Mouse (Mus musculus) liver, embryonic 11.5 days (tissue): Measurements from ENCODE around the gene Gm21083. TPM values are rescaled to one million over a fixed set of nuclear protein-coding genes. Genes with fewer than 3 reads are reported as not detected.
"Not testable (repeated sequence)": the region's sequence is repeated elsewhere in the genome, so short reads cannot be mapped to it uniquely, and the experiment has no call there.

ENCODE experiments used
- ATAC-seq: fragments of 200-750 bp; cut with Nextera tagmentation; replicated peaks from 2 replicates; pipeline ENCODE4 v1.8.0; 2017; ENCODE audit warnings: moderate number of reproducible peaks, mild to moderate bottlenecking, moderate TSS enrichment, moderate library complexity; ENCODE audit not compliant: low FRiP score
- DNase-seq: peaks from one replicate; pipeline ENCODE4 v3.0.0-alpha.2; 2017; ENCODE audit warnings: low spot score
- H3K27ac ChIP-seq: fragments of 300-500 bp; sonication (generic); 2 replicates; pipeline ENCODE4 v1.5.1; 2014; ENCODE audit warnings: mild to moderate bottlenecking, low read depth, low read length, control low read depth
- H3K27me3 ChIP-seq: fragments of 300-500 bp; sonication (generic); replicated peaks from 2 replicates; pipeline ENCODE4 v1.6.1; 2014; ENCODE audit warnings: low read length, mixed read lengths; ENCODE audit not compliant: control insufficient read depth, insufficient read depth
- H3K36me3 ChIP-seq: fragments of 300-500 bp; sonication (generic); 2 replicates; pipeline ENCODE4 v1.6.1; 2014; ENCODE audit warnings: mild to moderate bottlenecking, low read length, moderate library complexity, mixed read lengths; ENCODE audit not compliant: control insufficient read depth, insufficient read depth
- H3K4me1 ChIP-seq: fragments of 300-500 bp; sonication (generic); replicated peaks from 2 replicates; pipeline ENCODE4 v1.6.1; 2014; ENCODE audit warnings: low read length, mixed read lengths; ENCODE audit not compliant: control insufficient read depth, insufficient read depth
- H3K4me2 ChIP-seq: fragments of 300-500 bp; sonication (generic); 2 replicates; pipeline ENCODE4 v1.6.1; 2014; ENCODE audit warnings: mild to moderate bottlenecking, control low read depth, moderate library complexity
- H3K4me3 ChIP-seq: fragments of 300-500 bp; sonication (generic); 2 replicates; pipeline ENCODE4 v1.5.1; 2014; ENCODE audit warnings: low read depth, low read length, control low read depth
- H3K9ac ChIP-seq: fragments of 300-500 bp; sonication (generic); 2 replicates; pipeline ENCODE4 v1.6.1; 2014; ENCODE audit warnings: low read depth, low read length, control low read depth
- H3K9me3 ChIP-seq: fragments of 300-500 bp; sonication (generic); 2 replicates; pipeline ENCODE4 v1.6.1; 2016; ENCODE audit warnings: low read length, inconsistent platforms, mixed read lengths; ENCODE audit not compliant: control insufficient read depth
- WGBS: fragments of 180-500 bp; shearing (Covaris S2); extraction: QIAGEN DNeasy Blood & Tissue Kit; methylation state at CpG from one replicate; pipeline ENCODE4 v1.1.7; 2014; 5-methylcytosine and 5-hydroxymethylcytosine counted together
- polyA plus RNA-seq: library from polyadenylated mRNA; unstranded; fragments of >200 nt; fragmentation: Nextera tagmentation; extraction: Ambion mirVana; gene quantifications from 2 replicates; pipeline ENCODE4 v1.2.1, GENCODE M21; 2014

Gene Gm21083
- polyA plus RNA-seq, 1 experiment from 2014 or later, result not detected

DNA sequence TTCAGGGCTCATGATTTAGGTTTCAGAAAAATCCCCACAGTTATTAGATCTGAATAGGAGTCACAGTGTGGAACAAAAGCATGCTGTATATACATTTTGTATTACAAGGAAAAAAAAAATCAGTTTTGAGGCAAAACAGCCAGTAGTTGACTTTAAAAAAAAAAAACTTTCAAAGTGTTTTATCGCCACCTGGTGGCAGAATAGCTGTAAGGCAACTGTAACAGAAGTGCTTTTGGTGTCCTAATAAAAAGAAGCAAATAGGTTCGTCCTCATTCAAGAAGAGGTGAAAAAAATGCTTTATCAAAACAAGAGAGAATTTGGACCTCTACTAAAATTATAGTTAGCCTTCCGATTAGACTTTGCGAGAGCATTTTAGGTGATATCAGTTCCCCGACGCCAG, 11.2 kb downstream of the Gm21083 start:
- not testable (repeated sequence) for H3K9ac ChIP-seq, H3K27me3 ChIP-seq, H3K9me3 ChIP-seq, H3K4me2 ChIP-seq, H3K4me1 ChIP-seq, H3K4me3 ChIP-seq, ATAC-seq, H3K27ac ChIP-seq, H3K36me3 ChIP-seq
- WGBS, result 26% methylated on average over 6 of the region's 6 CpGs
- DNase-seq, result peak; percentile 8

- not testable (repeated sequence) for H3K36me3 ChIP-seq, H3K9ac ChIP-seq, H3K27me3 ChIP-seq, H3K4me2 ChIP-seq, DNase-seq, H3K9me3 ChIP-seq, H3K4me3 ChIP-seq, H3K27ac ChIP-seq, H3K4me1 ChIP-seq, ATAC-seq
- 47% methylated on average over 5 of the region's 5 CpGs for WGBS
Observed at GRCm38 (mm10) chr5:15590635-15591034, 13.5 kb downstream of the Gm21083 start.

- not testable (repeated sequence) for H3K4me2 ChIP-seq, H3K9ac ChIP-seq, H3K4me3 ChIP-seq, H3K27me3 ChIP-seq, H3K9me3 ChIP-seq, DNase-seq, H3K36me3 ChIP-seq, H3K27ac ChIP-seq, H3K4me1 ChIP-seq
- WGBS, result 72% methylated on average over 2 of the region's 2 CpGs
- ATAC-seq, result peak; percentile 56
Observed at GRCm38 (mm10) chr5:15591577-15591976, 14.4 kb downstream of the Gm21083 start.

DNA sequence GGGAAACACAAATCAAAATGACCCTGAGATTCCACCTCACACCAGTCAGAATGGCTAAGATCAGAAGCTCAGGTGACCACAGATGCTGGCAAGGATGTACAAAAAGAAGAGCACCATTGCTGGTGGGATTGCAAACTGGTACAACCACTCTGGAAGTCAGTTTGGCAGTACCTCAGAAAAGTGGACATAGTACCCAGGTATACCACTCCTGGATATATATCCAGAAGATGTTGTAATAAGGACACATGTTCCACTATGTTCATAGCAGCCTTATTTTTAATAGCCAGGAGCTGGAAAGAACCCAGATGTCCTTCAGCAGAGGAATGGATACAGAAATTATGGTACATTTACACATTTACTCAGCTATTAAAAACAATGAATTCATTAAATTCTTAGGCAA, 21.7 kb downstream of the Gm21083 start:
- not testable (repeated sequence) for H3K27ac ChIP-seq, H3K4me3 ChIP-seq, H3K4me1 ChIP-seq, H3K27me3 ChIP-seq, H3K4me2 ChIP-seq, H3K9ac ChIP-seq, ATAC-seq, H3K36me3 ChIP-seq, DNase-seq
- H3K9me3 ChIP-seq, result peaks cover 12% of the 10 kb centered on the region; the same call in 1 of the 2 replicates

DNA sequence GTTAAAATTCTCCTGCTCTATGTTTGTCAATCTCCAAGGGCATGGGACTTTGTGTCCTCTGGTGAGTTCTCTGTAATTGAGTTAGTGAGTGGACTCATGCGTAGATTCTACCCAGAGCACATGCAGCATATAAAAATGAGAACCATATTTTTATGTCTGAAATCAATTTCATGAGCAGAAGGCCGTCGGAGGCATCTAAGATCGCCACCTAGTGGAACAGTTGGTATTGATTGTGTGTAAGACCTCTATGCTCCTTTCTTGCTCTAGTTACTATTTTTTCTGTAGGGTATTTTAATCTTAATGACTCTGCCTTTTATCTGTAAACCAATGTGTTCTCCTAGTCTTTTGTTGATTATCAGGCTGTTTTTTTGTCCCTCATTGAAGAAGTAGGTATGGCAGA, 23.2 kb downstream of the Gm21083 start:
- 41% methylated on average over 4 of the region's 4 CpGs for WGBS
- ATAC-seq, result not testable (repeated sequence)

DNA sequence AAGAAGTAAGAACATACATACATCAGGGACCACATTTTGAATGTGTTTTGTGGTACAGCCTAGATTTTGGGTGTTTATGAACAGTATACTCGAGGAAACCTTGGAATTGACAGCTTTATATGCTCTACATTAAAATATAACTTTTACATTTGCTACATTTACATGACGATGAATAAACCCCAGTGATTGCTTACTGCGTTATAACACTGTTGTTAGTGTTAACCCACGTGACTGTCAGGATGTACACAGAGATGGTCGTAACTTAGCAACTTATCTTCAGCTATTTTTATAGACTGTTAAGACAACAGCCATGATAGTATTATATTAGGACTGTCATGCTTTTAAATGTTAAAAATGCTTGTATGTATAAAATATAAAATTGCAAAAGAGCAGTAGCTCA, 24.3 kb downstream of the Gm21083 start:
- H3K4me3 ChIP-seq, H3K9ac ChIP-seq, H3K27me3 ChIP-seq, H3K27ac ChIP-seq, H3K4me2 ChIP-seq, H3K4me1 ChIP-seq, H3K9me3 ChIP-seq, DNase-seq, H3K36me3 ChIP-seq: not testable (repeated sequence)
- peak; percentile 56; the same call in 1 of the 2 replicates for ATAC-seq
- 55% methylated on average over 5 of the region's 5 CpGs for WGBS

More for the DNA sequence above, 23.2 kb downstream of the Gm21083 start:
- not testable (repeated sequence) for H3K9ac ChIP-seq, H3K4me3 ChIP-seq, H3K4me1 ChIP-seq, H3K27ac ChIP-seq, DNase-seq, H3K36me3 ChIP-seq, H3K27me3 ChIP-seq, H3K4me2 ChIP-seq
- H3K9me3 ChIP-seq, result peaks cover 10% of the 10 kb centered on the region; the same call in 1 of the 2 replicates

GRCm38 (mm10) chr5:15601960-15602359, 24.8 kb downstream of the Gm21083 start:
- H3K9me3 ChIP-seq, H3K4me3 ChIP-seq, H3K4me1 ChIP-seq, H3K36me3 ChIP-seq, H3K27me3 ChIP-seq, H3K9ac ChIP-seq, H3K4me2 ChIP-seq, DNase-seq, H3K27ac ChIP-seq: not testable (repeated sequence)
- peak; percentile 52 for ATAC-seq
- 63% methylated on average over 3 of the region's 3 CpGs for WGBS

DNA sequence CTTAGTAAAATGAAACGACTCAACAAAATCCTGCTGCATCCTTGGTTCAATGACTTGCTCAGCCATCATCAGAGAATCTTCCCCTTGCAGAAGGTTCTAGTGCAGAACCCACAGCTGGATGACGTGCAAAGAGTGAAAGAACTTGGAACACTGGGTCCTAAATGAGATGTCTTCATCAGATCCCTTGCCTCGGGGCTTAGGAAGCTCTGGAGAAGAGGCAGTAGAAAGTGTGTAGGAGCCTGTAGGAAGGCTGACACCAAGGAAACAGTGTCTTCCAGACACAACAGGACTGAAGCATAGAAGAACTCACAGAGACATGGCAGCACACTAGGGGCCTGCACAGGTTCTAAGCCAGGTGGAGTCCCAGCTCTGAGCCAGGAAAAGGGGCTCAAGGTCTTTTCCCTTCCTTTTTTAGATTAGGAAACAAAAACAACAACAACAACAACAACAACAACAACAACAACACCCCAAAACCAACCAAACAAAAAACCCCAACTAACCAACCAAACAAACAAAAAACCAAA, 25.4 kb downstream of the Gm21083 start:
- not testable (repeated sequence) for H3K27me3 ChIP-seq, ATAC-seq, H3K36me3 ChIP-seq, H3K4me2 ChIP-seq, H3K9me3 ChIP-seq, H3K9ac ChIP-seq, H3K4me1 ChIP-seq, DNase-seq, H3K27ac ChIP-seq, H3K4me3 ChIP-seq
- WGBS, result 58% methylated on average over 3 of the region's 3 CpGs

DNA sequence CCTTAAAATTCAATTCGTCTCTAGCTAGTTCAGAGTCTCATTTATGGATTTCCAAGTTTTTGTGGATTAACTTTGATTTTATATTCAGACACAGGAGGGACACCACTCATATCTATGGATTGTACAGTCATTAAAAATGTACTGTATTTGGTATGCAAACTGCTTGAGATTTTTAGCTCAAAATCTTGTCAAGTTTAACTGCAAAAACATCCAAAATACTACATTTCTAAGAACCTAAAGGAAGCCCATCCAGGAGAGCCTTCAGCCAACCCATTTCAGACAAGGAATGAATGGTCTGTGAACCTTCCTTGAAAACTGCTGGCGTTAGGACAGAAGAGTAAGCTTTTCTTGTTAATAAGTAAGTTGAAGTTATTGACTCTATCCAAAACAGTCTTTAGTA, 25.9 kb downstream of the Gm21083 start:
- 57% methylated on average over 2 of the region's 2 CpGs for WGBS
- H3K4me3 ChIP-seq, DNase-seq: not testable (repeated sequence)

More for the DNA sequence above, 25.9 kb downstream of the Gm21083 start:
- H3K36me3 ChIP-seq, H3K4me1 ChIP-seq, H3K27me3 ChIP-seq, H3K9ac ChIP-seq, H3K27ac ChIP-seq, H3K9me3 ChIP-seq, H3K4me2 ChIP-seq, ATAC-seq: not testable (repeated sequence)
